Mouse (Mus musculus) lung, adult 2 months (tissue): Measurements from ENCODE around the gene Sept7. TPM values are rescaled to one million over a fixed set of nuclear protein-coding genes. Genes with fewer than 3 reads are reported as not detected.
A peak's percentile ranks its signal among the peaks of the same experiment; 100 is the strongest.

Source experiments
- DNase-seq: peaks from one replicate; pipeline ENCODE4 v3.0.0; 2022
- H3K4me1 ChIP-seq: fragments of 200-500 bp; 2 replicates; pipeline ENCODE4 v1.6.1; 2011; ENCODE audit warnings: low read length; ENCODE audit not compliant: control insufficient read depth, insufficient read depth
- H3K4me3 ChIP-seq: fragments of 200-500 bp; replicated peaks from 2 replicates; pipeline ENCODE3; 2011; ENCODE audit warnings: low read depth, mild to moderate bottlenecking, control low read depth, low read length; ENCODE audit errors: extremely low read depth
- CTCF ChIP-seq: fragments of 200-500 bp; IDR thresholded peaks from 2 replicates; pipeline ENCODE4 v1.5.1; 2011; ENCODE audit warnings: mild to moderate bottlenecking, low read length, control low read depth; ENCODE audit not compliant: insufficient read depth
- POLR2A ChIP-seq: fragments of 200-500 bp; IDR thresholded peaks from 2 replicates; pipeline ENCODE4 v1.6.1; 2011; ENCODE audit warnings: low read depth, mild to moderate bottlenecking, control low read depth, low read length, borderline replicate concordance; ENCODE audit errors: extremely low read depth
- WGBS: fragments of 180-500 bp; shearing (Covaris S2); methylation state at CpG from one replicate; pipeline ENCODE4 v1.1.7; 2018; 5-methylcytosine and 5-hydroxymethylcytosine counted together
- polyA plus RNA-seq: library from polyadenylated mRNA; depleted of rRNA; stranded (reverse); fragments of >200 nt; gene quantifications from 2 replicates; pipeline ENCODE4 v1.2.3, GENCODE M21; 2012; rRNA removed

Gene Sept7
- polyA plus RNA-seq, result 10.3 and 21.3 TPM in 2 replicates

- under 1% methylated on average over 45 of the region's 54 CpGs for WGBS
- TF ChIP-seq CTCF (no peak), POLR2A (peak; percentile 89)
Observed at GRCm38 (mm10) chr9:25252283-25252726, at the start of gene Sept7. Gene Sept7 (plus strand): TSS chr9:25252439.

GRCm38 (mm10) chr9:25208087-25208803 is 44.0 kb upstream of the Sept7 start:
- Histone ChIP-seq H3K4me1 (no peaks in the 10 kb centered on the region; the same call in 1 of the 2 replicates), H3K4me3 (no peak overlapping the region)
- no peak for DNase-seq
- WGBS, result 35% methylated on average over 8 of the region's 8 CpGs
- TF ChIP-seq POLR2A (no peak), CTCF (no peak)

More at GRCm38 (mm10) chr9:25252283-25252726, at the start of gene Sept7:
- peak within 1 kb of the TSS; percentile 92 for H3K4me3 ChIP-seq
- peaks cover 11% of the 10 kb centered on the region for H3K4me1 ChIP-seq
- DNase-seq, result peak; percentile 99

- TF ChIP-seq CTCF, result no peak
- TF ChIP-seq POLR2A, result no peak
- 64% methylated on average over 9 of the region's 9 CpGs for WGBS
- no peak for DNase-seq
- no peaks in the 10 kb centered on the region; the same call in 1 of the 2 replicates for H3K4me1 ChIP-seq
- no peak overlapping the region for H3K4me3 ChIP-seq
Observed at GRCm38 (mm10) chr9:25212309-25213163, 39.7 kb upstream of the Sept7 start.

GRCm38 (mm10) chr9:25213164-25213557 is 39.1 kb upstream of the Sept7 start:
- H3K4me3 ChIP-seq, result no peak overlapping the region
- H3K4me1 ChIP-seq, result no peaks in the 10 kb centered on the region
- DNase-seq, result no peak
- TF ChIP-seq CTCF (no peak), POLR2A (no peak)

GRCm38 (mm10) chr9:25215411-25215810 is 36.8 kb upstream of the Sept7 start:
- DNase-seq, result no peak

GRCm38 (mm10) chr9:25216210-25216609 is 36.0 kb upstream of the Sept7 start:
- Histone ChIP-seq H3K4me1 (no peaks in the 10 kb centered on the region), H3K4me3 (no peak overlapping the region)
- no peak for DNase-seq
- 45% methylated on average over 2 of the region's 2 CpGs for WGBS
- TF ChIP-seq CTCF (no peak), POLR2A (no peak)

More at GRCm38 (mm10) chr9:25215411-25215810, 36.8 kb upstream of the Sept7 start:
- Histone ChIP-seq H3K4me1 (no peaks in the 10 kb centered on the region), H3K4me3 (no peak overlapping the region)
- TF ChIP-seq CTCF (no peak), POLR2A (no peak)
- 30% methylated on average over 3 of the region's 3 CpGs for WGBS

GRCm38 (mm10) chr9:25218954-25219353 is 33.3 kb upstream of the Sept7 start:
- H3K4me3 ChIP-seq, result no peak overlapping the region
- DNase-seq, result no peak
- WGBS, result 43% methylated on average over 3 of the region's 3 CpGs
- TF ChIP-seq CTCF (no peak), POLR2A (no peak)
- H3K4me1 ChIP-seq, result no peaks in the 10 kb centered on the region

- H3K4me3 ChIP-seq, result no peak overlapping the region
- no peak for DNase-seq
- no peaks in the 10 kb centered on the region for H3K4me1 ChIP-seq
- TF ChIP-seq POLR2A (no peak), CTCF (no peak)
- 42% methylated on average over 5 of the region's 5 CpGs for WGBS
Observed at GRCm38 (mm10) chr9:25219882-25220281, 32.4 kb upstream of the Sept7 start.

- DNase-seq, result no peak
- WGBS, result 68% methylated on average over 4 of the region's 4 CpGs
- no peaks in the 10 kb centered on the region for H3K4me1 ChIP-seq
- TF ChIP-seq POLR2A, result no peak
- TF ChIP-seq CTCF, result no peak
- H3K4me3 ChIP-seq, result no peak overlapping the region
Observed at GRCm38 (mm10) chr9:25224959-25225358, 27.3 kb upstream of the Sept7 start.
